Mouse (Mus musculus) kidney, postnatal 0 days (tissue): ENCODE data around the gene Npas2. TPM values are rescaled to one million over a fixed set of nuclear protein-coding genes. Genes with fewer than 3 reads are reported as not detected.

Experiments used
- ATAC-seq: fragments of 200-750 bp; cut with Nextera tagmentation; replicated peaks from 2 replicates; pipeline ENCODE4 v1.8.0; 2017; ENCODE audit warnings: low read depth, moderate number of reproducible peaks, moderate TSS enrichment, moderate library complexity; ENCODE audit not compliant: low FRiP score
- DNase-seq: peaks from one replicate; pipeline ENCODE4 v3.0.0-alpha.2; 2016; ENCODE audit warnings: low spot score
- H3K27ac ChIP-seq: fragments of 300-500 bp; sonication (generic); 2 replicates; pipeline ENCODE4 v1.5.1; 2014; ENCODE audit warnings: mild to moderate bottlenecking
- H3K27me3 ChIP-seq: fragments of 300-500 bp; sonication (generic); 2 replicates; pipeline ENCODE4 v1.6.1; 2014; ENCODE audit warnings: low read length, mixed read lengths; ENCODE audit not compliant: insufficient read depth
- H3K36me3 ChIP-seq: fragments of 300-500 bp; sonication (generic); 2 replicates; pipeline ENCODE4 v1.6.1; 2014; ENCODE audit warnings: low read length, mixed read lengths; ENCODE audit not compliant: insufficient read depth
- H3K4me1 ChIP-seq: fragments of 300-500 bp; sonication (generic); replicated peaks from 2 replicates; pipeline ENCODE4 v1.6.1; 2014; ENCODE audit warnings: antibody characterized with exemption, low read length, mixed read lengths; ENCODE audit not compliant: insufficient read depth
- H3K4me2 ChIP-seq: fragments of 300-500 bp; sonication (generic); 2 replicates; pipeline ENCODE4 v1.6.1; 2014; ENCODE audit warnings: mild to moderate bottlenecking, low read length, moderate library complexity, mixed read lengths
- H3K4me3 ChIP-seq: fragments of 300-500 bp; sonication (generic); replicated peaks from 2 replicates; pipeline ENCODE4 v1.5.1; 2014; ENCODE audit warnings: low read depth, low read length
- H3K9ac ChIP-seq: fragments of 300-500 bp; sonication (generic); 2 replicates; pipeline ENCODE4 v1.6.1; 2014; ENCODE audit warnings: low read depth, low read length
- H3K9me3 ChIP-seq: fragments of 300-500 bp; sonication (generic); replicated peaks from 2 replicates; pipeline ENCODE4 v1.6.1; 2016; ENCODE audit warnings: low read length, inconsistent platforms, mixed read lengths
- CTCF ChIP-seq: IDR thresholded peaks from 2 replicates; pipeline ENCODE4 v1.5.1; 2016; ENCODE audit warnings: antibody characterized with exemption, low read depth, mild to moderate bottlenecking, moderate library complexity
- WGBS: fragments of 180-500 bp; shearing (Covaris S2); extraction: QIAGEN DNeasy Blood & Tissue Kit; methylation state at CpG from one replicate; pipeline ENCODE4 v1.1.7; 2014; 5-methylcytosine and 5-hydroxymethylcytosine counted together
- polyA plus RNA-seq: library from polyadenylated mRNA; unstranded; fragments of >200 nt; fragmentation: Nextera tagmentation; extraction: Ambion mirVana; gene quantifications from 2 replicates; pipeline ENCODE4 v1.2.1, GENCODE M21; 2015

The Npas2 gene
- polyA plus RNA-seq, 1 experiment from 2014 or later: 1.4 TPM

DNA sequence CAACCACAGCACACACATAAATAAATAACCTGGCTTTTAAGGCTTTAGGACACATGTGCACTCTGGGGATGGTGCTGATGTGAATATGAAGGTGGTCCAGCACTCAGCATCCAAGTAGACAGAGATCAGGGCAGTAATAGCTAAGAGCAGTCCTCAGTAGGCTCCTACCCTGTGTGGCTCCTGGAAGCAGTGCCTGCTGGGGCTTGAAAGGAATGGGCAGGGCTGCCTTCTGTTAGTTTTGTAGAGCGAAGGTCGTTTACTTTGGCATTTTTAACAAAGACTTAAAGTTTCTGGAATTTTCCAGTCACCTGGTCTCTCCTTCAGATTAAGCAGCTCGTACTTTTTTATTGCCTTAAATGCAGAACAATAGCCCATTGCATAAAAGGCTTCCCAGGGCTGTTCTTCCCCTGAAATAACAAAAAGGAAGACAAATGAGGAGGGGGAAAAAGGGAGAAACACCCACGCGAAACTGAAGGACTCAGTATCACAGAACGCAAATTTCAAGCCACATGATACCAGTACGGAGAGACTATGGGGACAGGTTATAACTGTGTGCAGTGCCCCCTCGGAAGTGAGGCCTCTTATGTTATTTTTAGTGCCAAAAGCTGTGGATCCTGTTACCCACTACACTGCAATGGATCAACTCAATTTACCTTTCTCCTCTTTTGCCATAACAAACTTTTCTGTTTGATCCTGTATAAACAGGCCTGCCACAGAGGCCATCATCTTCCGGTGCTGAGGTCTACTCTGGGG lies 44.1 kb downstream of the Npas2 start:
- ATAC-seq: no peak; the same call in 1 of the 2 replicates
- WGBS: 25% methylated on average over 9 of the region's 9 CpGs
- H3K9ac ChIP-seq: no peak overlapping the region

DNA sequence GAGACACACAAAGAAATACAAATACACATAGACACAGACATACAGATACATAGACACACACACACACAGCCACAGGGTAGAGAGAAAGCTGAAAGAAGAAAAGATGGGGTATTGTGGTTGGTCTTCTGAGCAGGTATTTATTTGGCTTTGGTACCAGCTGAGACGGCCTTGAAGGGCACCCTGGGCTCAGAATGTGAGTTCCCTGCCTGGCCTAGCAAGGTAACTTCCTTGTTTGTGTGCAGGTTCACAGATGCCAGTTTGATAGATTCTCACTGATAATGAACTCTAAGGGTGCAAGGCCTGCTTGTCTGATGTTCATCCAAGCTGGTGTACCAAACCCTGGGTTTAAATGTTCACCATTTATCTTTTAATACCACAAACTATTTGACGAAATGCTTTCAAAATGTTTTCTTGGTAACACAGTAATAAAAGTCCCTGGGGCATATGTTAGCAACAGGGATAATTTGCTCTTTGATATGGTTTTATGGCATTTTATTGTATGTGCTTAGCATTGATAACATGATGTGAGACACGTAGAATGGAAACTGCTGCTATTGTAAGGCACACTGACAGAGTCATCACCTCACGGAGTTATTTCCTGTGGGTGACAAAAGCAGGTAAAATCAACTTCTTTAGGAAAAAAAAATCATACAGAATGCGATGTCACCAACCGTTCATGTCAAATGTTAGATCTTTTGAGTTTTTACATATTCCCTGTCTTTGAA lies 47.5 kb downstream of the Npas2 start:
- Histone ChIP-seq H3K36me3 (no peaks in the 10 kb centered on the region), H3K9ac (no peak overlapping the region), H3K4me2 (no peak overlapping the region), H3K4me3 (no peak overlapping the region), H3K27ac (no peak overlapping the region), H3K9me3 (no peaks in the 10 kb centered on the region), H3K4me1 (no peaks in the 10 kb centered on the region), H3K27me3 (no peaks in the 10 kb centered on the region)
- WGBS: 89% methylated on average over 6 of the region's 6 CpGs
- TF ChIP-seq CTCF: no peak
- DNase-seq (no peak), ATAC-seq (no peak)

More for the DNA sequence above, 44.1 kb downstream of the Npas2 start:
- Histone ChIP-seq H3K4me2 (no peak overlapping the region), H3K36me3 (no peaks in the 10 kb centered on the region), H3K4me3 (no peak overlapping the region), H3K27ac (no peak overlapping the region), H3K27me3 (no peaks in the 10 kb centered on the region), H3K4me1 (no peaks in the 10 kb centered on the region), H3K9me3 (no peaks in the 10 kb centered on the region)
- no peak for TF ChIP-seq CTCF
- DNase-seq: peak; percentile 58

DNA sequence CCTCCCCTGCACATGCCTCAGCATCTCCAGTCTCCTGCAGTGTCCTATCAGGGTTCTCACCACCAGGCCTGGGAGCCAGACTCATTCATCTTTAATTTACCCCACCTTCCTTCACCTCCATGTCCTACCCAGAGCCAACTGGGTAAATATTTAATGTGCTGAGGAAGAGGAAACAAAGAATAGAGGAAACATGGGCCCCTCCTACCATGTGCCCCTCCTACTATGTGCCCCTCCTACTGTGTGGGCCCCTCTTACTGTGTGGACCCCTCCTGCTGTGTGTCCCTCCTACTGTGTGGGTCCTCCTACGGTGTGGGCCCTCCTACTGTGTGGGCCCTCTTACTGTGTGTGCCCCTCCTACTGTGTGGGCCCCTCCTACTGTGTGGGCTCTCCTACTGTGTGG lies 51.2 kb downstream of the Npas2 start:
- H3K9me3 ChIP-seq: no peaks in the 10 kb centered on the region
- ATAC-seq: peak; percentile 49; the same call in 1 of the 2 replicates
- no peak overlapping the region for H3K27ac ChIP-seq
- 64% methylated on average over 1 of the region's 1 CpGs for WGBS
- no peak overlapping the region for H3K4me3 ChIP-seq
- H3K4me1 ChIP-seq: no peaks in the 10 kb centered on the region
- H3K27me3 ChIP-seq: no peaks in the 10 kb centered on the region
- no peak overlapping the region for H3K4me2 ChIP-seq
- no peak overlapping the region for H3K9ac ChIP-seq
- DNase-seq: no peak
- TF ChIP-seq CTCF: no peak
- H3K36me3 ChIP-seq: no peaks in the 10 kb centered on the region

DNA sequence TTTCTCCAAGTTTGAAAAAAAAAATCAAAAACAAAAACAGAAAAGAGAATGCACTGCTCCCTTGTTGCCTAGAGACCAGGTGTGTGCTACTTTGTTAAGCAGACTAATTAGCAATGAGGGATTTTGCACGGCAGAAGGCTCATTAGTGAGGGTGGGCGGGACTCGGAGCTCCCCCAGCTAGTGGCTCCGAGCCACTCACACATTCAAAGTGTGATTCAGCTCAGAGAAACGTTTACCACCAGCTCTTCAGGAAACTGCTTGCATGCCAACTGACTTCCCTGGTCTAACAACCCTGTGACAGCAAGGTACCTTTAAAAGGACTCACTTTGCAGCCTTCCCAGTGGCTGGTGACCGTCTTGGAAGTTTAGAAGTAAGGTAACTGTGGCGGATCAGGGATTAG lies 58.1 kb downstream of the Npas2 start:
- Histone ChIP-seq H3K36me3 (no peaks in the 10 kb centered on the region), H3K4me2 (no peak overlapping the region), H3K27me3 (no peaks in the 10 kb centered on the region), H3K9ac (no peak overlapping the region), H3K4me1 (no peaks in the 10 kb centered on the region), H3K4me3 (no peak overlapping the region), H3K27ac (no peak overlapping the region), H3K9me3 (no peaks in the 10 kb centered on the region)
- TF ChIP-seq CTCF: no peak
- ATAC-seq: no peak
- DNase-seq: no peak
- 39% methylated on average over 7 of the region's 7 CpGs for WGBS

DNA sequence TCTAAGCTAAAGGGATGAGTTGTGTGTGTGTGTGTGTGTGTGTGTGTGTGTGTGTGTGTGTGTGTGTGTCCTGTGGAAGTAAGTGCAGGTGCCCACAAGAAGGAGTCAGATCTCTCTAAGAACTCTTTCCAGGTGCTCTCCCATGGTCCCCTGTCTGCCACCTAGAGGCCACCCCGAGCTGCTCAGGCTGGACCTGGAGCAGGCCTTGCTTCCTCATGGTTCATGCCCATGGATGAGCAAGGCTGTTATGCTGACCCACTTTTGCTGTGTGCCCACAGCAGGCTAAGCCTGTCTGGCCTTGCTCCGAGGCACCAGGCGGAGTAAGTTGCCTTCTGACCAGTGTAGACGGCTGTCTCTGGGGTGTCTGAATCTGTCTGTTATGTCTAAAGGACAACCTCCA lies 60.2 kb downstream of the Npas2 start:
- WGBS: 78% methylated on average over 4 of the region's 4 CpGs
- Histone ChIP-seq H3K4me1 (no peaks in the 10 kb centered on the region), H3K27me3 (no peaks in the 10 kb centered on the region), H3K4me3 (no peak overlapping the region), H3K36me3 (no peaks in the 10 kb centered on the region), H3K27ac (no peak overlapping the region), H3K9me3 (no peaks in the 10 kb centered on the region), H3K9ac (no peak overlapping the region), H3K4me2 (no peak overlapping the region)
- DNase-seq (no peak), ATAC-seq (no peak)
- peak; percentile 61 for TF ChIP-seq CTCF

DNA sequence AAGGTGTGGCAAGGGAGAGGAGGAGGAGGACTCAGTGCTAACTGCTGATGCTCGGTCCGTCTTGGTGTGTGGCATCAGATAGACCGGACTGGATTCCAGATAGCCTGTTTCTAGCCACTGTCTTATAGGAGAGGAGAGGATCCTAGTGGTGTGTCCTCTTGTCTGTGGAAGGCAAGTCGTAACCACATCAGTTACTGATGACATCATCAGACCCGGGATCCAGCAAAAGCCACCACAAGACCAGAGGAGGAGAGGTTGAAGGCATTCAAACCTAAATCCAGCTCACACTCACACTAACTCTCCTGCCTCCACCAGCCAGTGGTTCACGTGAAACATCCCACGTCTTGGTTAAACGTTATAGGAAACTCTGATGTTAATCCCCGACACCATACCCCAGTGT lies 62.5 kb downstream of the Npas2 start:
- DNase-seq: no peak
- Histone ChIP-seq H3K9ac (no peak overlapping the region), H3K4me3 (no peak overlapping the region), H3K9me3 (no peaks in the 10 kb centered on the region; the same call in 1 of the 2 replicates), H3K4me1 (no peaks in the 10 kb centered on the region), H3K27me3 (no peaks in the 10 kb centered on the region), H3K36me3 (no peaks in the 10 kb centered on the region), H3K4me2 (no peak overlapping the region), H3K27ac (no peak overlapping the region)
- ATAC-seq: no peak
- no peak for TF ChIP-seq CTCF
- WGBS: 89% methylated on average over 9 of the region's 9 CpGs
